Mouse (Mus musculus): ENCODE data around the gene Btbd35f5.
"Not testable (repeated sequence)": the region's sequence is repeated elsewhere in the genome, so short reads cannot be mapped to it uniquely, and the experiment has no call there.

Gene Btbd35f5

GRCm38 (mm10) chrX:32973597-32973996, at the start of gene Btbd35f5:
TSS of gene Btbd35f5 (plus strand) at chrX:32973897.
- not testable (repeated sequence) for DNase-seq (ENCODE audit: low spot score in 2 of 2)

DNA sequence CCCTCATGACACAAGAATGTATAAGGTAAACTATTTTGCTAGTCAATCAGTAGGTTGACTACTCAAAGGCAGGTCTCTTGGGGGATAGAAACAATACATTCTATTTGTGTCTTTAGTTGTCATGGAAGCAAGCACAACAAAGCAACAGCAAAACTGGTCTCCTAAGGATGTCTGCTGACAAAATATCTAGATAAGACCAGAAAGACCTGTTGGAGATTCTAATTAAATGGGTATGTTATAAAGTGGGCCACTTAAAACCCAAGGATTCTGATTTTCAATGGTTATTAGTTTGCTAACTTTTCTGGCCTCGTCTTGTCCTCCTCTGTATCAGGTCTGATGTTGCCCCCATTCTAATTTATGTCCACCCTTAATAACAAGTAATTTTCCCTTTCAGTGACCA, 32.2 kb upstream of the Btbd35f5 start, which contains the start of gene Gm21789:
Gm21789 (plus strand) TSS at position 301 of the 400 bp plus-strand sequence.
- not testable (repeated sequence) for DNase-seq (ENCODE audit: low spot score in 2 of 2)
